Mouse (Mus musculus) erythroblast, embryonic 14.5 days (primary cell): ENCODE measurements around the gene Cep290.

Experiments
- GATA1 ChIP-seq: IDR thresholded peaks from 2 replicates; pipeline ENCODE4 v1.6.1; 2012; ENCODE audit warnings: low read length, inconsistent platforms, mixed read lengths
- TAL1 ChIP-seq: IDR thresholded peaks from 3 replicates; pipeline ENCODE4 v1.6.1; 2012; ENCODE audit warnings: low read length, inconsistent platforms, mixed read lengths

- TF ChIP-seq TAL1 (no peak), GATA1 (no peak)
Measured at GRCm38 (mm10) chr10:100588524-100588923, 101.2 kb downstream of the Cep290 start.
